Mouse (Mus musculus) lung, adult 18-20 months (tissue): ENCODE results near the gene Tpsb2.

Experiments
- DNase-seq, 2 experiments: peaks; one replicate each; pipeline ENCODE4 v3.0.0; 2022; ENCODE audit warnings: mixed read lengths in 2 of 2

The Tpsb2 gene

DNA sequence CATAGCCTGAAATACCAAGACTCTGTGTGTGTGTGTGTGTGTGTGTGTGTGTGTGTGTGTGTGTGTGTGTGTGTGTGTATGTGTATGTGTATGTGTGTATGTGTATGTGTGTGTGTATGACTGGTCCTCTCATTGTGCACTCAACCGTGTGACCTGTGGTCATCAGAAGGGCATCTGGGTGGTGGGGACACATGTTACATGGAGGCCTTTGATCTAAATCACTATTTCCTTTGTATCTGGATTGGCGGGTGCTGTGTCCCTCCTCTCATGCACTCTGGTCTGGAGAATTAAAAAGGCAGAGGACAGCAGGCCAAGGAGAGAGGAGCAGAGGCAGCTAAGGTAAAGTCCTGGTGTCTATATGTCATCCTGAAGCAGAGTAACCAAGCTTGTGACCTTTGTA is at the start of gene Tpsb2:
TSS of gene Tpsb2 (plus strand) at position 301 of the 400 bp plus-strand sequence.
- DNase-seq = no peak

DNA sequence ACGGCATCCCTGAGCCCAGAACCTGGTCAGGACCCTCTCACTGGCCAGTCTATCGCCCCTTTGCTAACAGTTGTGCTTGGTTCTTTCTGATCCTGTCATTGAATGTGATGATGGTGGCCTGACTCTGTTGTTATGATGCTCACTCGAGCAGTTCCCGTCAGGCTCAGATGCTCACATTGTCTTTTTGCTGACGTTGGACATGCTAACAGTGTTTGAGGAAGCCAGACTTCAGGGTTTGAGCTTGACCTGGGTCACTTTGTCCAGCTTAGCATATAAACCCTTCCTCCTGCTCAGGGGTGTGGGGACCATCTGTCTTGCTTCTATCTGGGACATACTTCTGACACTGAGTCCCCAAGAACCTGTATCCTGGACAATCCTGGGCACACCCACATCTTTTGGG is 47.8 kb upstream of the Tpsb2 start, which contains the start of gene Prss29:
TSS of gene Prss29 (plus strand) at position 301 of the 400 bp plus-strand sequence.
- DNase-seq = no peak

DNA sequence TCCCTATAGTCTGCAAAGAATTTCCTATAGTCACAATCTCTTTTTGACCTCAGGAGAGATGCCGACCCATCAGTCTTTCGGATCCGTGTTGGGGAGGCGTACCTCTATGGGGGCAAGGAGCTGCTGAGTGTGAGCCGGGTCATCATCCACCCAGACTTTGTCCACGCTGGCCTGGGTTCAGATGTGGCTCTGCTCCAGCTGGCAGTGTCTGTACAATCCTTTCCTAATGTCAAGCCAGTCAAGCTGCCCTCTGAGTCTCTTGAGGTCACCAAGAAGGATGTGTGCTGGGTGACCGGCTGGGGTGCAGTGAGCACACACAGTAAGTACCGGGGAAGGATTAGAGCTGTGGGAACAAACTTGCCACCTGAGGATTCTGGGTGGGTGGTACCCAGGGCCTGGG is 45.3 kb upstream of the Tpsb2 start:
- no peak for DNase-seq

DNA sequence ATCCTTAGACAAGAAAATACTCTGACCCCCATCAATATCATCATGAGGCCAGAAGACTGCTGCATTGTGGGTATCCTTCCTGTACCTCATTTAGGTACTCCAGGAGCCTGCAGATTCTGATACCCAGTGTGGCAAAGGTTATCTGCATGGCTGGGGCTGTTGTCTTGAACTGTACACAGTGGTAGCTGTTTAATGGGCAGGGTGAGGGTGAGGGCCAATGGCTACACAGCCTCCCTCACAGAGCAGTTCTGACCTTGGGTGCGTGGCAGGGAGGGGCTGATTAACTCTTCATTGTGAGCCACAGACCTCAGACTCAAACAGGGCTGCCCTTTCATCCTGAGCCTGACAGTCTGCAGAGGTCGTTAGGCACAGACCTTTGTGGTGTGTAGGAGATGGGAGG is 43.2 kb upstream of the Tpsb2 start:
- DNase-seq = no peak

DNA sequence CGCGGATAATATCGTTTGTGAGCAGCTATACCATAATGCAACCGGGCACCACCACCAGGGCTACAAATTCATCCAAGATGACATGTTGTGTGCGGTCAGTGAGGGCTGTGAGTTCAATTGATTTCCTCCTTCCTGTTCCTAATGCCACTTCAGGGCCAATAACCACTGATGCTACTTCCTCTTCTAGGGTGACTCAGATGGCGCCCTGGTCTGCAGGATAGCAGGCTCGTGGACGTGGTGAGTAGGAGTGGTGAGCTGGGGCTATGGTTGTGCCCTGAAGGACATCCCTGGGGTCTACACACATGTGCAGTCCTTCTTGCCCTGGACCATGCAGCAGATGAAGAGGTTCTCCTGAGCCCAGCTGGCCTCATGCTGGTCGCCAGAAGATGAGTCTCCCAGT is 33.8 kb upstream of the Tpsb2 start:
- DNase-seq = no peak

DNA sequence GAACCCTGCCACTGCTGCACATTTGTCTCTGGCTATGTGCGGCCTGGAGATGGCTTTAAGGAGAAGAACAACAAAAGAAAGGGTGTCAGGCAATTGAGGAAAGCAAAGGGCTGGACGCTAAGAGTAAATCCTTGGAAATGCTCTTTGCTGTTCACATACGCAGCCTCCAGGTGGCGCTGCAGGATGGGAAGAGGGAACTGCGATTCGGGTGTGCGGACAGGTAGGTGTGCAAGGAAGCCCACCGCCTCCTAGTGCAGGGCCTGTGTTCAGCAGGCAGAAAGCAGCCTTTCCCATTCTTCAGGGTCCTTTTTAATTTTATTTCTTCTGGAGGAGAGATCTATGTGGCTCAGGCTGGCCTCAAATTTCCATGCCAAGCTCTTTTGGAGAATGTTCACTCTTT is 32.2 kb upstream of the Tpsb2 start:
- peak; percentile 18 to 20 for DNase-seq

DNA sequence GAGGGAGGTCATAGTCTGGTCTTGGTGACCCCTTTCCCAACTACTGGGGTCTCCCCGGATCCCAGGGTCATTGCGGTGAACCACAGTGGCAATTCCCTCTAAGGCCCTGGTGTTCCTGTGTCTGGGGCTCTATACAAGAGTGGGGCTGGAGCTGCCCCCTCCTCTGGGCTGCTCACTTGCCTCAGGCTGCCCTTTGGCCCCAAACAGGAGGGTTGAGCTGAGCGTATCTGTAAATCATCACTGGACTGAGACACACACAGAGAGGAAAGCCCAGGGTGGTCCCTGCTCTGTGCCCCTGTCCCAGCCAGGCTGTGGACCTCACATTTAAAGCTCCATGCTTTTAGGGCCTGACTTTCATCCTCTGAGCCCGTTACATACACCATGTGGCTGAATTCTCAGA is 27.9 kb upstream of the Tpsb2 start:
- DNase-seq = no peak

DNA sequence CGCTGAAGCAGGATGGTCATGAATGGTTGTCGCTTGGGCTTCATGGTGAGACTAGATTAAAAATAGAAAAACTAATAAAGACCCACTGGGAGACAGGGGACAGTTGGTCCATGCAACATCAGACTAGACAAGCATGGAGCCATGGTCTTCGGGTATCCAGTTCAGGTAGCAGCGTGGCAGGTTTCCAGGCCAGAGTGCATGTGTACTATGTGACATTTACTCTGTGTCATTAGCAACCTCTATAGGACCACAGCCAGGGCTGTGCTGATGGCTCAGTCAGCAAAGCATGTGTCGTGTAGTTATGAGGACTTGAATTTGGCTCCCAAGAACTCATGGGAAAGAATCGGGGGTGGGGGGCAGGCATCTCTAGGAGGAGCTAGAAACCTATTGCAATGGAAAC is 26.1 kb upstream of the Tpsb2 start:
- no peak for DNase-seq

DNA sequence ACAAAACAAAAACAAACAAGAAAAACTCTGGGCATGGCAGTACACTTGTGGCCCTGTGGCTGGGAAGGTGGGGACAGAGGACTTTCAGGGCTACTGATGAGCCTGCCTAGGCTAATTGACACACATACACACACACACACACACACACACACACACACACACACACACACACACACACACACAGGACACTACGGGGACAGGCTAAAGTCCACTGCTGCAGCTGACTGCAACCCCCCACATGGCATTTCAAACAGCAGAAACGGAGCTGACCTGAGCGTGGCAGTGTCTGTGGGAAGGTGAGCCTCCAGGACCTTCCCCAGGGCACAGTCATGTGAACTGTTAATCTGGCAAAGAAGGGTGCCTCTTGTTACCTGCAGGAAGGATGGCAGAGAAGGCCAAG is 24.6 kb upstream of the Tpsb2 start:
- DNase-seq = no peak

DNA sequence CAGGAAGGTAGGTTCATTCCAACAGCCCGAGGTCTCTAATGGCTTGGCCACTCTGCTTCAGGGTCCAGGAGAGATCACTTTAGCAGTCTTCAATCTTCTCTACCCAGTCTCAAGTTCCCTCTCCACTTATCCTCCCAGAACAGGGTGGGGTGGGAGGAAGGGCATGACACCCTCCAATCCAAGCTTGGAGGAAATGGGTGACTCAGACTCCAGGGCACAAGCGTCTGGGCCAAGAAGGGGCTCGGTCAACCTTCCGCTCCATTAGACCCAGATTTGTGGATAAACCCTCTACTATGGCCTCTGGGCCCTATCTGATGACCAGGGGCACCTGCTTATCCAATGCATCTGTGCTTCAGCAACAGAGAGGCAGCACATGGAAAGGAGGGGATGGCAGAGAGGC is 20.6 kb upstream of the Tpsb2 start, which contains the start of gene Tpsab1:
TSS of gene Tpsab1 (minus strand) at position 101 of the 400 bp plus-strand sequence.
- no peak for DNase-seq

DNA sequence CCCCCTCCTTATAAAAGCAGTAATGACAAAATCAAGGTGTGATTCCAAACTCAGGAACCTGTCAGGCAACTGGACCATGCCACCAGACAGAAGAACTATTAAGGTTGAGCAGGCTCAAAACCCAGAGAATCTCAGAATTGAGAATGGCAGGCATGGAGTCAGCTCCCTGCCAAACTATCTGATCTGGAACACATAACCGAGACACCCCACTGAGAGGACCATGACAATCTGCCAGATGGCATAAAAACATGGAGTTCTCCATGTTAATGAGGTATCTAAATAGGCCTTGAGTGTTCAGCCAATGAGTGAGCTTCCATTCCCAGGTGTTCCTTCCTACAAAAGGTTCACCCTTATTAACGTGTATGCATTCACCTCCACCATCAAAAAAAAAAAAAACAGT is 4.8 kb upstream of the Tpsb2 start:
- DNase-seq = no peak

DNA sequence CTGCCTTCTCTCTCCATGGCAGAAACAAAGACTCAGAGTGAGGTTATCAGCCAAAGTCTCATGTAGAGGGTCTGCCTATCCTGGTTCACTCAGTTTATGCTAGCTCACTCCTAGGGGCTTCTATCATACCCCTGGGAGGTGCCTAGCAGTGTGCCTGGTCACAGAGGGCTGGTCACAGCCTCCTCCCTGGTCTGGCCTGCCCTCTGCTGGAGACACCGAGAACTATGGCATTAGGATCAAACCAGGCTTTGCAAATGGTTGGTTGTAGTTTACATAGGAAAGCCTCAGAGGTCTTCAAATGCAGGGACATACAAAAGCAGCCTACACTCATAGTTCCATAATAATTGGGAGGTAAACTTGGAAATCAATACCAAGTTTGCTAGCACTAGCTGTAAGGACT is 2.4 kb upstream of the Tpsb2 start:
- DNase-seq = peak in 1 of 2 experiments; percentile 10

DNA sequence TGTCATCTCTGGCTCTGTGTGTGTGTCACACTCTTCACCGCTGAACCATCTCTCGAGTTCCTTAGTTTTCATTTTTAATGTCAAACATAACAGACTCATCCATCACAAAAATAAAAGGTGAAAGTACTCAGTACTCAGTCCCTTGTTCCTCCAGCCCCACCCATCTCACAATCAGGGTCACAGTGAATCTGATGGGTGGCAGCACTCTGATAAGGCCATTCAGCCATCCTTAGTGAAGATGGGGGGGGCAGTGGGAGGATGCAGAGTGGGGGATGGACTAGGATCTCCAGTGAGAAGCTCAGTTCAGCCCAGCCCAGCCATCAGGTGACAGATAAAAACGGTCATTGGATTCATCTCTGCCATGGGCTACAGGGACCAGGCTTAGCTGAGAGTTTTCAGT is 2.9 kb downstream of the Tpsb2 start, which contains the start of gene Tpsg1:
TSS of gene Tpsg1 (plus strand) at position 301 of the 400 bp plus-strand sequence.
- DNase-seq = no peak

DNA sequence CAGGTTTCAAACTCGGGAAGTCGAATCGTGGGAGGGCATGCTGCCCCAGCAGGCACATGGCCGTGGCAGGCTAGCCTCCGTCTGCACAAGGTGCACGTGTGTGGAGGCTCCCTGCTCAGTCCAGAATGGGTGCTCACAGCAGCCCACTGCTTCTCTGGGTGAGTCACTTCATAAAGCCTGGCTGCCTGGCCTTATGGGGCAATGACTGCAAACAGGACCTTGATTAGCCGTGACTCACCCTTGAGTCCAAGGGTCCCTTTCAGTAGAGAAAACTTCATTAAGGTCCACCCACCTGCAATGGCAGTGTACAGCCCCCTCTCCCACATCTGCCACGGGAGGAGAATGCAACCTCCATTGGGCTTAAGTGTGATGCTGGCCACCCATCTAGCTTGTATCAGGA is 6.4 kb downstream of the Tpsb2 start:
- DNase-seq = no peak

DNA sequence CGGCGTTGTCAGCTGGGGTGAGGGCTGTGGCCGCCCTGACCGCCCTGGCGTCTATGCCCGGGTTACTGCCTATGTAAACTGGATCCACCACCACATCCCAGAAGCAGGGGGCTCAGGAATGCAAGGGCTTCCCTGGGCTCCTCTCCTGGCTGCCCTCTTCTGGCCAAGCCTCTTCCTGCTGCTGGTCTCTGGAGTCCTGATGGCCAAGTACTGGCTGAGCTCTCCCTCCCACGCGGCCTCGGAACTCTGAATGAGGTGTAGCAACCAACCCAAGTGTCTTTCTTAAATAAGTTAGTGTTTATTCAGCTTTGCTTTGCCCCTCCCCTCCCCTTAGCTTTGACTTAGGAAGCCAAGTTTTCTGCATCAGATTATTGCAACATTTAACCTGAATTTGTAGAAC is 7.9 kb downstream of the Tpsb2 start:
- peak; percentile 51 to 66 for DNase-seq

DNA sequence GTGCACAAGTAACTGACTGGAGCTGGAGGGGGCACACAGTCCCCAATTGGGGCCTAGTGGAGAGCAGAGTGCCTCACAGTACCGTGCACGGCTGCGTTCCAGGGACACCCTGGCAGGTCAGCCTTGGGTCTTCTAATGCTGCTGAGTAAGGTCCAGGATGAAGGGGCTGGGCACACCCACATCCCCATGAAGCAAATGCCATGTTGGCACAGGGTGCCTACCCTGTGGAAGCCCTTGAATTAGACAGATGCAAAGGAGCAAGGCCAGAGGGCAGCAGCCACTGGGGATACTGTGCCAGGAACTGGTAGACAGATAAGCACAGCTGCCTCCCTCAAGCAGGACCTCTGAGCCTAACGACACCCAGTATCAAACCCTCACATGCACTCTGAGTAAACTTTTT is 28.4 kb downstream of the Tpsb2 start:
- no peak for DNase-seq

DNA sequence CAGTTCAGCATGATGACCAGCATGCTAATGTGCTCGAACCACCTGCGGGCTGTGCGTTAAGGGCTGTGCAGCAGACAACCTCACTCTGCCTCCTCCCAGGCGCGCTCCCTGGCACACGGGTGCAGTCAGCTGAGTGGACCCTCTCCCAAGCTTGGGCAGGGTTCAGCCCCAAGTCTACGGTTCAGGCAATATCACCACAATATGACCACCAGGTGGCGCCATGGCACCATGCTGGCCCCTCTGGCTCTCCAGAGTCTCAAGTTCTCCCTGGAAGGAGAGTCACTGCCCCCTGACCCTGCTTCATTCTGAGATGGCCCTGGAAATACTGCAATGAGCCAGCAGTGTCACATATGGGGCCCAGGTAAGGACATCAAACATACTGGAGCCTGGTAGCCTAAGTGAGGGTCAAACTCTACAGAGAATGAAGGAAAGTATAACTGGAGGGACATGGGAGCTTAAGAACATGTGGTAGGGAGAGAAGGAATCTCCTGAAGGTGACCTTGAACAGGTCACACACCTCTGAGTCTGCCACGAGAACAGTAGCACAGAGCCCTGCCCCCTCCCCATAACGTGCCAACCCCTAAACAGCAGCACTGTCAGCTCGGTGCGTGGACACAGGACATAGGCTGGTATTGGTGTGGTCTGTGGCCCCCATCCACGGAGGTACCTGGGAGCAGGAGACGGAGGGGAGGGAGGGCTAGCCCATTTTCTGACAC is 31.9 kb downstream of the Tpsb2 start:
- DNase-seq = peak; percentile 46 to 61

DNA sequence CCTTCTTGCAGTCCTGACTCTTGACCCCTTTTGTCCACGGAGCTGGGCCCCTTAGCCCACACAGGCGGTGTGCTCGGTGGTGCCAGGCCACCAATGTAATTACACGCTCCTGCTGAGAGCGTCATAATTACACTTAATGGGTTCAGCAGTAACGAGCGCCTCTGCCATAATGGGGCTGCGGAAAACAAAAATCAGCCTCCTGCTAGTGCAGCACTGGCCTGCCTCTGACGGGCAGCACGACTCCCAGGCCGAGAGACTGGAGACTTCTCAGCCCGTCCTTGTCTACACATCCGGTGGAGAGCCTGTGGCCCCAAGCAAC is 32.4 kb downstream of the Tpsb2 start:
- no peak for DNase-seq

DNA sequence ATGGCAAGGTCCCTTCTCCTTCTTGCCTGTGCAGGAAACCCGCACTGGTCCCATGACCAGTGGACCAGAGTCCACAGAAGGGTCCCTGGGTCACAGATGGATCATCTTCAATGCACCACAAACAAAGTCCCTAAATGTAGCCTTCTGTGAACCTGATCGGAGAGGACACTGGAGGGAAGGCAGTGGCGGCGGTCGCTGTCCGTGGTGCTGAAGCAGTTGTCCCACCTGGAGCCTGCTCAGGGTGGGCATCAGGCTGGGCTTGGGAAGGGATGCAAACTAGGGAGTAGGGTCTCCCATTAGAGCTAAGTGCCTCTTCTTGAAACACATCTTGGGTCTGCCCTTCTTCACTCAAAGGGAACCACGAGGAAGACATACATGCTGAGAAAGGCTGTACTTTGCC is 34.3 kb downstream of the Tpsb2 start:
- DNase-seq = no peak

DNA sequence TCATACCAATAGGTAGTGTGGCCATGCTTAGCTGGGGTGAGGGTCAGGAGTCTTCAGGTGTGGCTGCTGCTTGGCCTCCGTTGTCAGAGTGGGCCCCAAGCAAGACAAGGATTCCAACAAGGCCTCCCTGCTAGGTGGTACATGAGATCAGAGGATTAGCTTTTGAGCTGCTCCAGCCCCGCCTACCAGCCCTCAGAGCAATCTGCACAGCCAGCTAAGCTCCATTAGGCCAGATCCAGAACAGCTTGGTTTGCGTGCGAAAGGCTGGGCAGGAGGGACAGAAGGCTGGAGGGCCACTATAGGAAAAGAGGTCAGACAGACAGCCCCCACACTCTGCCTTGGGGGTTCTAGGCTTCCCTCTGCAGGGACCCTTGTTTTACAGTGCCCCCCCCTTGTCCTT is 35.4 kb downstream of the Tpsb2 start:
- DNase-seq = no peak

DNA sequence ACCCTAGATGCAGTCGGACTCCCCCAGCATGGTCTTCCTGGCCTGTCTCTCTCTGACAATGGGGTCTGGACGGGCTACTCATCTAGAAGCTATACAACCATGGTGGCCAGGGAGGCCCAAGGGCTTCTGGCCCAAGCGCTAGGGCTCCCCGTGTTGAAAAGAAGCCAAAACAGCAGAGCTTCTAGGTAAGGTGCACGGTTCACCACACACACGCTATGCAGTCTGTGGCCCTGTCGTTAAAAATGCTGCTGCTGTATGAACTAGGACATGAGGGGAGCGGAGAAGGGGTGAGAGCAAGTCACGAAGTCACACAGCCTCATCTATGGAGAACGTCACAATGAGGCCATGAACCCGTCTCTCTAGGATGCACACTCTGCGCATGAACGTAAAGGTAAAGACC is 36.1 kb downstream of the Tpsb2 start:
- no peak for DNase-seq

DNA sequence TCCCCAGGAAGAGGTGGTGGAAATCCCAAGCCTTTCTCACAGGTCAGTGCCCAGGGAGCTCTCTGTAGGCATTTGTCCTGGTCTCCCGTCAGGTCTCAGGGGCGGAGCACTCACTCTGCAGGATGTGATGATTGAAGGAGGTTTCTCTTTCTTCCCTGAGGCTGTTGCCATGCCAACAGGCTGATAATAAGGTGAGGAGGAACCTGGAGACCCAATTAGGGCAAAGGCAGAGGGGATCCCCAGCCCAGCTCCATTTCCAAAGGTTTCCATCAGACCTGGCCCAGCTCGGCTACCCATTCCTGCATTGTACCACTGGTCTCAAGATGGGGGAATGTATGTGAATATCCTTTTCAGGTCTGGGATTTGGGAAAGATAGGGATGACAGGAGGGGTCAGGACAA is 38.1 kb downstream of the Tpsb2 start:
- no peak for DNase-seq

DNA sequence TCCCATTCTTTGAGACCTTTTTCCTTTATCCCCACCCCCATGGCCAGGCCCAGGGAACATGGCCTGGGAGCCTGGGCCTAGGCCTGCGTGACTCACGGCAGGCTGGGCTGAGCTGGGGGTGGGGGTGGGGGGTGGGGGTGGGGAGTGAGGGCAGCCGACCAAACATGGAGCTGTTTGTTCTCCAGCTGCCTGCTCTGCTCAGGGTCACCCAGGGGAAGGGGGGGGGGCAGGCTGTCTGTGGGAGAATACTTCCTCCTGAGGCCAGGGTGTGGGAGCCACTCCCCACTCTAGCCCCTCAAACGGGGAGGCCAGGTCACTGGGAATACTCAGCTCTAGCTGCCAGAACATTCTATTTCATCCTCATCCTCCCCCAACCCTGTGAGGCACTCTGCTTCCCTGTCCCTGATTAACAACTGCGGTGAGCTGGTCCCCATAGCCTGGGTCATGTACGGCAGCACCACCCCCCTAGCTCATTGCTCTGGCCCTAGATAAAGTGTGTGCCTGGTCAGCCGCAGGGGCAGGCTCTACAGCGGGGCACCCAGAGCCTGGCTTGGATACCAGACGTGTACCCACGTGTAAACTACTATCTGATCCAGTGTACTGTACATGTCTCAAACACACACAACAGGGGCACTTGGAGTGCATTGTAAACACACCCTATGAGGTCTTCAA is 39.3 kb downstream of the Tpsb2 start:
- no peak for DNase-seq

DNA sequence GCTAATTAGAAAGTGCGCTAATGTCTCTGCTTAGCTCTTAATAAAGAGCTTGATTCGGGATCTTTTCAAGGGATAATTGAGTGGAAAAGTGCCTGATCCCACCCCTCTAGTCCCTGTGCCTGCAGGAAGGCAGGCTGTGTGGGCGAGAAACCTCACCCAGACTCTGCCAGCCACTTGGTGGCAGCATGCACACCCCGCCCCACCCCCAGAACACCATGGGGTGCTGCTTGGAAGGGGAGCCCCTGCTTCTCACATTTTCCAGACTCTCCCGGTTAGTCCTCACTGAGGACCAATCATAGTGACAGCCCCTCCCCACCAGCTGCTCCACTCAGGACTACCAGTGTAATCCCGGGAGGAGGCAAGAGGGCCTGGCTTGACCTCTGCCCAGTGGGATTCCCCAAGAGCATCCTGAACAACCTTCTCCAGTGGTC is 39.9 kb downstream of the Tpsb2 start:
- DNase-seq = no peak

DNA sequence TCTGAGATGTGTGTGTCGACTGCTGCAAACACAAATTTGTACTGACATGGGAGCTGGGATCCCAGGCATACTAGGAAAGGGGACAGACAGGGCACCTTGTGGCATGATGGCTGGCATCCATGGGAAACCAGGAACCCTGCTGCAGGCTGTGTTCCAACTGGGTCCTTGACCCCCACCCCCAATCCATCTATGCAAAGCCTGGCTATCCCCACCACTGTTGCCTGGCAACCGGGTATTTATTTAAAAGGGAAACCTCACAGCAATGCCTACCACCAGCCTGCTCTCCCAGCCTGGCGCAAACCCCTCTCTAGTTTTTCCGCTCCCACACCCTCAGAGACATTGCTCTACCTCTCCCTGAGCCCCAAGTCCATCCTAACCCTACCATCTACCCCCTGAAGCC is 41.2 kb downstream of the Tpsb2 start:
- no peak for DNase-seq
